Mouse (Mus musculus) limb, embryonic 12.5 days (tissue): ENCODE data around the gene Hdhd5. TPM values are rescaled to one million over a fixed set of nuclear protein-coding genes. Genes with fewer than 3 reads are reported as not detected.

Source experiments
- ATAC-seq: fragments of 200-750 bp; cut with Nextera tagmentation; 2 replicates; pipeline ENCODE4 v1.8.0; 2017; ENCODE audit warnings: low read depth, moderate TSS enrichment; ENCODE audit not compliant: insufficient number of reproducible peaks, insufficient read depth, low FRiP score, low TSS enrichment
- H3K27ac ChIP-seq: fragments of 300-500 bp; sonication (generic); 2 replicates; pipeline ENCODE4 v1.5.1; 2016; ENCODE audit warnings: mild to moderate bottlenecking, moderate library complexity
- H3K27me3 ChIP-seq: fragments of 300-500 bp; sonication (generic); 2 replicates; pipeline ENCODE4 v1.6.1; 2016; ENCODE audit warnings: mild to moderate bottlenecking, moderate library complexity
- H3K36me3 ChIP-seq: fragments of 300-500 bp; sonication (generic); 2 replicates; pipeline ENCODE4 v1.6.1; 2016; ENCODE audit warnings: mild to moderate bottlenecking, moderate library complexity
- H3K4me1 ChIP-seq: fragments of 300-500 bp; sonication (generic); replicated peaks from 2 replicates; pipeline ENCODE4 v1.6.1; 2016
- H3K4me2 ChIP-seq: fragments of 300-500 bp; sonication (generic); 2 replicates; pipeline ENCODE4 v1.6.1; 2016; ENCODE audit warnings: mild to moderate bottlenecking, moderate library complexity
- H3K4me3 ChIP-seq: fragments of 300-500 bp; sonication (generic); replicated peaks from 2 replicates; pipeline ENCODE4 v1.5.1; 2016; ENCODE audit warnings: mild to moderate bottlenecking
- H3K9ac ChIP-seq: fragments of 300-500 bp; sonication (generic); replicated peaks from 2 replicates; pipeline ENCODE4 v1.6.1; 2016; ENCODE audit warnings: mild to moderate bottlenecking, moderate library complexity
- H3K9me3 ChIP-seq: fragments of 300-500 bp; sonication (generic); 2 replicates; pipeline ENCODE4 v1.6.1; 2016; ENCODE audit warnings: mild to moderate bottlenecking, moderate library complexity
- WGBS: fragments of 180-500 bp; shearing (Covaris S2); methylation state at CpG from one replicate; pipeline ENCODE4 v1.1.7; 2016; 5-methylcytosine and 5-hydroxymethylcytosine counted together
- polyA plus RNA-seq: library from polyadenylated mRNA; unstranded; fragments of >200 nt; fragmentation: Nextera tagmentation; extraction: Ambion mirVana; gene quantifications from 2 replicates; pipeline ENCODE4 v1.2.1, GENCODE M21; 2016

The Hdhd5 gene
- polyA plus RNA-seq, 1 experiment from 2014 or later, result 22.1 TPM

- no peak for ATAC-seq
- H3K27me3 ChIP-seq, result peaks cover 15% of the 10 kb centered on the region
- H3K4me3 ChIP-seq, result no peak overlapping the region
- 63% methylated on average over 3 of the region's 3 CpGs for WGBS
- H3K9ac ChIP-seq, result no peak overlapping the region
- H3K4me1 ChIP-seq, result peaks cover 23% of the 10 kb centered on the region
- no peaks in the 10 kb centered on the region for H3K36me3 ChIP-seq
- H3K4me2 ChIP-seq, result no peak overlapping the region
- no peak overlapping the region for H3K27ac ChIP-seq
- no peaks in the 10 kb centered on the region for H3K9me3 ChIP-seq
These were observed 61.9 kb downstream of the Hdhd5 start for GRCm38 (mm10) chr6:120469268-120469667.

DNA sequence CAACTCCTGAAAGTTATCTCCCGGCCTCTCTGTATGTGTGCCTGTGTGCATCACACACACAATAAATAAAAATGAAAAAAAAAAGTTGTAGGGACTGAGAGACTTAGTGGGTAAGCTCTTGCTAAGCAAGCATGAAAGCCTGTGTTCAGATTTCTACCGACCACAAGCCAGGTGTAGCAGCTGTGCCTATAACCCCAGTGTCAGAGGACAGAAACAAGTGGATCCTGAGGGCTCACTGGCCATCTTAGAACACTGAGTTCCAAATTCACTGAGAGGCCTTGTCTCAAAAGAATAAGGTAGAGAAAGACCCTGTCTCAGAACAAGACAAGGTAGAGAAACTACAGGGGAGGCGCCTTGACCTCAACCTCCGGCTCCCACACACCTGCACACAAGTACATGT is 62.9 kb downstream of the Hdhd5 start:
- no peak overlapping the region for H3K4me3 ChIP-seq
- H3K9me3 ChIP-seq, result no peaks in the 10 kb centered on the region
- peaks cover 25% of the 10 kb centered on the region for H3K4me1 ChIP-seq
- peaks cover 25% of the 10 kb centered on the region for H3K27me3 ChIP-seq
- H3K36me3 ChIP-seq, result no peaks in the 10 kb centered on the region
- no peak overlapping the region for H3K9ac ChIP-seq
- 84% methylated on average over 4 of the region's 4 CpGs for WGBS
- no peak overlapping the region for H3K4me2 ChIP-seq
- no peak for ATAC-seq
- H3K27ac ChIP-seq, result no peak overlapping the region

DNA sequence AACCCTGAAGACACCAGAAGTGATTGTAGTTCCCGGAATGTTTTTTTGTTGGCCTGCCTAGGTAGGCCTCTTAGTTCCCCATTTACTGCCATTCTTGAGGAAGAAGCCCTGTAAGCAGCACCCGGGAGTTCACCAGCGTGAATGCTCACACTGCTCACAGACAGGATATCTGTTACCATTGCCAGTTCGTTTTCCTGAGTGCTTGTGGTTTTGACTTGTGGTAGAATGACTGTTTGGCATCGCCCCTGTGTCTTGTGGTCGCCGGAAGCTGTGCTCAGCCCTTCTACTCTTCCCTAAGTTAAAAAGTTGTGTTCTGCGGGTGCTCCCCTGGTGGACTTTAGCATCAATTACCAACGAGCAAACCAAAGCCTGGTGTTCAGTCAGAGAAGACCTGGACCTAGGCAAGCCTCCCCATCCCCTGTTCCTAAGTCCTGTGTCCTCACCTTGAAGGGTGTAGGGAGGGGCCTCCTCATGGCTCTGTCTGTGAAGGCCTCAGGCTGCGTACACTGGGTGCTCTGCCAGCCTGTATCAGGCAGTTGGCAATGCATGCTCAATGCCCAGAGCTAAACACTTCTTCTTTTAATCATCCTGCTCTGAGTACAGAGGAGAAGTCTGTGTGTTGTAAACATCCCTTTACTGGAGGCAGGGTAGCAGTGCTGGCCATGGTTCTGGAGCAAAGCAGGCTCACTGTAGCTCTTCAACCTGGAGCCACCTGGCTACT is 64.3 kb downstream of the Hdhd5 start:
- no peaks in the 10 kb centered on the region for H3K9me3 ChIP-seq
- H3K4me2 ChIP-seq, result no peak overlapping the region
- no peaks in the 10 kb centered on the region for H3K36me3 ChIP-seq
- no peak overlapping the region for H3K27ac ChIP-seq
- no peak for ATAC-seq
- H3K27me3 ChIP-seq, result peaks cover 38% of the 10 kb centered on the region
- peaks cover 15% of the 10 kb centered on the region for H3K4me1 ChIP-seq
- no peak overlapping the region for H3K4me3 ChIP-seq
- WGBS, result 76% methylated on average over 10 of the region's 10 CpGs
- H3K9ac ChIP-seq, result no peak overlapping the region

- Histone ChIP-seq H3K27ac (no peak overlapping the region), H3K4me1 (peaks cover 12% of the 10 kb centered on the region), H3K27me3 (peaks cover 49% of the 10 kb centered on the region), H3K36me3 (no peaks in the 10 kb centered on the region), H3K4me3 (no peak overlapping the region), H3K4me2 (no peak overlapping the region), H3K9me3 (no peaks in the 10 kb centered on the region), H3K9ac (no peak overlapping the region)
- ATAC-seq, result no peak
- WGBS, result 20% methylated on average over 4 of the region's 4 CpGs
These were observed 65.7 kb downstream of the Hdhd5 start for GRCm38 (mm10) chr6:120465393-120465792.

DNA sequence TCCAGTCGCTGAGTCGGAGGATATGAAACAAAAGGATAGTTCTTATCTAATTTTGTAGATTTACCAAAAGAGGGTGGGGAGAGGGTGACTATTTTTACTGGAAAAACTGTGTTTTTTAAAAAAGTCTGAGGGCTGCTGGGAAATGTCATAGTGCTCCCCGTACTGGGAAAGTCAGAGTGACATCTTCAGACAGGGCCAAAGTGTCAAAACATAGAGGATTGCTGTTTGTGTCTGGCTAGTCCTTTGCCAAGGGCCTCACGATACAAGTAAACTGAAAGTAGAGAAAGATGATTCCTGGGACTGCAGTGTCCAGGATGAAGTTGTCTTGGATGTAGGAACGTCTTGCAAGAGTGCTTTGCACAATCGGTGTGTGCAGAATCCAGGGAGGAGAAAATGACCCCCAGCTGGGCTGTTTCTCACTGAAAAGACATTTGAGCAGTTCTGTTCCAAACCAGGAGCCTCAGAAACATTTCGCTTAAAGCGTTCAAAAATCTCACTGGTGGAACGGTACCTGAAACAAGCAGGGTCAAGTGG is 66.6 kb downstream of the Hdhd5 start:
- ATAC-seq, result no peak
- Histone ChIP-seq H3K9me3 (no peaks in the 10 kb centered on the region), H3K27me3 (peaks cover 49% of the 10 kb centered on the region), H3K4me1 (peaks cover 12% of the 10 kb centered on the region), H3K27ac (no peak overlapping the region), H3K36me3 (no peaks in the 10 kb centered on the region), H3K4me2 (no peak overlapping the region), H3K4me3 (peak overlapping the region; percentile 62; the same call in 1 of the 2 replicates), H3K9ac (no peak overlapping the region)
- 65% methylated on average over 9 of the region's 9 CpGs for WGBS

DNA sequence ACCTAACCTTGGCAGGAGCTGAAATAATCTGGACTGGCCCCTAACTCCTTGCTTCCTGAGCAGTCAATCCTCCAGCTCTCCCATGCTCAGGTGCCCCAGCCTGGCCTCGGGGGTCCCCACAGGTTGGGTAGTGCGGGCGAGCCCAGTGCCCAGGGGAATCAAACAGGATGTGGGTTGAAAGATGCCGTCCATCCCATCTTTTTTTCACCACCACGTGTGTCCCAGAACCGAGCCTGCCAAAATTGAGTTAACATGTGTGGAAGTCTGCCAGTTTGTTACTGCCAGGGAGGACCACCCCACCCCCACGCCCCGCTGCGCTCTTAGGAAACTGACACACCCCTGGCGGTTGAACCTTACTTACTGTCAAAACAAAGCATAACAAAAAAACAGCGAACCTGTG is 67.2 kb downstream of the Hdhd5 start:
- H3K4me2 ChIP-seq, result peak overlapping the region; percentile 72
- no peak for ATAC-seq
- peak overlapping the region; percentile 63; the same call in 1 of the 2 replicates for H3K9ac ChIP-seq
- H3K27ac ChIP-seq, result no peak overlapping the region
- H3K9me3 ChIP-seq, result no peaks in the 10 kb centered on the region
- H3K4me3 ChIP-seq, result peak overlapping the region; percentile 62
- H3K4me1 ChIP-seq, result peaks cover 12% of the 10 kb centered on the region
- no peaks in the 10 kb centered on the region for H3K36me3 ChIP-seq
- WGBS, result 9% methylated on average over 11 of the region's 11 CpGs
- peaks cover 49% of the 10 kb centered on the region for H3K27me3 ChIP-seq

GRCm38 (mm10) chr6:120463086-120463871 is 67.8 kb downstream of the Hdhd5 start, which contains the start of gene Il17ra:
TSS of gene Il17ra (plus strand) at chr6:120463247.
- peak; percentile 47 for ATAC-seq
- Histone ChIP-seq H3K4me2 (peak within 1 kb of the TSS; percentile 72), H3K9ac (peak within 1 kb of the TSS; percentile 63), H3K27ac (no peak within 1 kb of the TSS), H3K9me3 (no peaks in the 10 kb centered on the region), H3K4me1 (peaks cover 12% of the 10 kb centered on the region), H3K4me3 (peak within 1 kb of the TSS; percentile 62), H3K27me3 (peaks cover 49% of the 10 kb centered on the region), H3K36me3 (no peaks in the 10 kb centered on the region)
- WGBS, result under 1% methylated on average over 86 of the region's 90 CpGs

- H3K27me3 ChIP-seq, result peaks cover 49% of the 10 kb centered on the region
- H3K9me3 ChIP-seq, result no peaks in the 10 kb centered on the region
- no peak overlapping the region for H3K4me2 ChIP-seq
- H3K36me3 ChIP-seq, result no peaks in the 10 kb centered on the region
- H3K4me3 ChIP-seq, result no peak overlapping the region
- WGBS, result 67% methylated on average over 6 of the region's 6 CpGs
- H3K27ac ChIP-seq, result no peak overlapping the region
- ATAC-seq, result no peak
- peaks cover 12% of the 10 kb centered on the region for H3K4me1 ChIP-seq
- no peak overlapping the region for H3K9ac ChIP-seq
These were observed 68.9 kb downstream of the Hdhd5 start for GRCm38 (mm10) chr6:120462251-120462650.

GRCm38 (mm10) chr6:120461217-120461616 is 69.9 kb downstream of the Hdhd5 start:
- H3K27ac ChIP-seq, result no peak overlapping the region
- H3K4me1 ChIP-seq, result peaks cover 12% of the 10 kb centered on the region
- no peak overlapping the region for H3K9ac ChIP-seq
- no peaks in the 10 kb centered on the region for H3K36me3 ChIP-seq
- WGBS, result 64% methylated on average over 15 of the region's 15 CpGs
- no peaks in the 10 kb centered on the region for H3K9me3 ChIP-seq
- ATAC-seq, result no peak
- no peak overlapping the region for H3K4me3 ChIP-seq
- H3K27me3 ChIP-seq, result peaks cover 49% of the 10 kb centered on the region
- no peak overlapping the region for H3K4me2 ChIP-seq
